Mouse (Mus musculus) hindbrain, embryonic 14.5 days (tissue): ENCODE data around the gene Olfr975. TPM values are rescaled to one million over a fixed set of nuclear protein-coding genes. Genes with fewer than 3 reads are reported as not detected.

Source experiments
- ATAC-seq: fragments of 200-750 bp; cut with Nextera tagmentation; 2 replicates; pipeline ENCODE4 v1.8.0; 2017; ENCODE audit warnings: moderate number of reproducible peaks, mild to moderate bottlenecking, moderate TSS enrichment, moderate library complexity; ENCODE audit not compliant: low FRiP score
- DNase-seq: peaks from one replicate; pipeline ENCODE4 v3.0.0-alpha.2; 2015; ENCODE audit warnings: low spot score
- H3K27ac ChIP-seq: fragments of 300-500 bp; sonication (generic); 2 replicates; pipeline ENCODE4 v1.5.1; 2014; ENCODE audit warnings: mild to moderate bottlenecking, moderate library complexity
- H3K27me3 ChIP-seq: fragments of 300-500 bp; sonication (generic); 2 replicates; pipeline ENCODE4 v1.6.1; 2014; ENCODE audit warnings: mild to moderate bottlenecking, low read length, mixed read lengths; ENCODE audit not compliant: control insufficient read depth, insufficient read depth
- H3K36me3 ChIP-seq: fragments of 300-500 bp; sonication (generic); replicated peaks from 2 replicates; pipeline ENCODE4 v1.6.1; 2014; ENCODE audit not compliant: control insufficient read depth, insufficient read depth
- H3K4me1 ChIP-seq: fragments of 300-500 bp; sonication (generic); replicated peaks from 2 replicates; pipeline ENCODE4 v1.6.1; 2014; ENCODE audit warnings: antibody characterized with exemption, low read length, mixed read lengths; ENCODE audit not compliant: control insufficient read depth, insufficient read depth
- H3K4me2 ChIP-seq: fragments of 300-500 bp; sonication (generic); replicated peaks from 2 replicates; pipeline ENCODE4 v1.6.1; 2014; ENCODE audit warnings: mild to moderate bottlenecking, moderate library complexity
- H3K4me3 ChIP-seq: fragments of 300-500 bp; sonication (generic); replicated peaks from 2 replicates; pipeline ENCODE4 v1.5.1; 2014; ENCODE audit warnings: mild to moderate bottlenecking, low read length
- H3K9ac ChIP-seq: fragments of 300-500 bp; sonication (generic); 2 replicates; pipeline ENCODE4 v1.6.1; 2014
- H3K9me3 ChIP-seq: fragments of 300-500 bp; sonication (generic); 2 replicates; pipeline ENCODE4 v1.6.1; 2016; ENCODE audit warnings: low read length; ENCODE audit not compliant: control insufficient read depth
- WGBS: fragments of 180-500 bp; shearing (Covaris S2); extraction: QIAGEN DNeasy Blood & Tissue Kit; methylation state at CpG from one replicate; pipeline ENCODE4 v1.1.7; 2014; 5-methylcytosine and 5-hydroxymethylcytosine counted together
- polyA plus RNA-seq: library from polyadenylated mRNA; unstranded; fragments of >200 nt; fragmentation: Nextera tagmentation; extraction: Ambion mirVana; gene quantifications from 2 replicates; pipeline ENCODE4 v1.2.1, GENCODE M21; 2014

Gene Olfr975
- polyA plus RNA-seq, 1 experiment from 2014 or later: not detected

DNA sequence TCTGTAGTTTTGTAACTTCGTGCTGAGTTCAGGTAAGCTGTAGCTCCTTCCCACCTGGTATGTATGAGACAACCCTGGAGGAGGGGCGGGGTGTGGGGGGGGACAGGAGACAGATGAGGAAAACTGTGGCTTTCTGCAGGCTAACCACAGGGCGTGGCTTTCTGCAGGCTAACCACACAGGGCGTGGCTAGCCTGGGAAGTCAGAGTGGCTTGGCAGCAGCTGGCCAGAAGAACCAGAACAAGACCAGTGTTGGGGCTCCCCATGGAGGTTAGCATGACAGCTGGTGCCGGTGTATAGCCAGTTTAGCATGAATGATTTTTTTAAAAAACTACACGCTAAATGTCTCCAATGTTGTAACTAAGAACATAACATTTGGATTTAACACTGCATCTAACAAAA lies 46.7 kb downstream of the Olfr975 start:
- WGBS: 81% methylated on average over 6 of the region's 6 CpGs
- DNase-seq: no peak
- no peak overlapping the region for H3K4me2 ChIP-seq
- no peaks in the 10 kb centered on the region for H3K36me3 ChIP-seq
- no peak for ATAC-seq
- no peaks in the 10 kb centered on the region for H3K27me3 ChIP-seq
- H3K4me1 ChIP-seq: no peaks in the 10 kb centered on the region
- no peak overlapping the region for H3K4me3 ChIP-seq
- H3K27ac ChIP-seq: no peak overlapping the region
- H3K9me3 ChIP-seq: no peaks in the 10 kb centered on the region
- H3K9ac ChIP-seq: no peak overlapping the region

Other genes starting within 250 kb of the Olfr975 start
- not detected in 2 replicates for gene Olfr149, start 244.9 kb downstream of the Olfr975 start, polyA plus RNA-seq
- gene Olfr965, start 240.7 kb downstream of the Olfr975 start, polyA plus RNA-seq: not detected in 2 replicates
- not detected in 2 replicates for gene Olfr150, start 221.1 kb downstream of the Olfr975 start, polyA plus RNA-seq
- not detected in 2 replicates for gene Olfr967, start 205.8 kb downstream of the Olfr975 start, polyA plus RNA-seq
- gene Olfr968, start 168.8 kb downstream of the Olfr975 start, polyA plus RNA-seq: not detected in 2 replicates
- not detected in 2 replicates for gene Olfr969, start 161.1 kb downstream of the Olfr975 start, polyA plus RNA-seq
- gene Olfr970, start 143.2 kb downstream of the Olfr975 start, polyA plus RNA-seq: not detected in 2 replicates
- not detected in 2 replicates for gene Olfr971, start 115.2 kb downstream of the Olfr975 start, polyA plus RNA-seq
- not detected in 2 replicates for gene Olfr972, start 85.6 kb downstream of the Olfr975 start, polyA plus RNA-seq
- gene Olfr229, start 44.7 kb downstream of the Olfr975 start, polyA plus RNA-seq: not detected in 2 replicates
- gene Olfr974, start 14.5 kb downstream of the Olfr975 start, polyA plus RNA-seq: not detected in 2 replicates
- gene Olfr976, start 9.1 kb upstream of the Olfr975 start, polyA plus RNA-seq: not detected in 2 replicates
- not detected in 2 replicates for gene Olfr978, start 40.1 kb upstream of the Olfr975 start, polyA plus RNA-seq
- gene Olfr979, start 51.4 kb upstream of the Olfr975 start, polyA plus RNA-seq: not detected in 2 replicates
- gene Olfr980, start 57.5 kb upstream of the Olfr975 start, polyA plus RNA-seq: not detected in 2 replicates
- gene Olfr981, start 69.4 kb upstream of the Olfr975 start, polyA plus RNA-seq: not detected in 2 replicates
- gene Olfr982, start 121.8 kb upstream of the Olfr975 start, polyA plus RNA-seq: not detected in 2 replicates
- not detected in 2 replicates for gene Olfr983, start 141.5 kb upstream of the Olfr975 start, polyA plus RNA-seq
- gene Olfr984, start 162.2 kb upstream of the Olfr975 start, polyA plus RNA-seq: not detected in 2 replicates
- gene Olfr985, start 178.1 kb upstream of the Olfr975 start, polyA plus RNA-seq: not detected in 2 replicates
- not detected in 2 replicates for gene Tmem225, start 196.1 kb upstream of the Olfr975 start, polyA plus RNA-seq
- gene Olfr986, start 228.9 kb upstream of the Olfr975 start, polyA plus RNA-seq: not detected in 2 replicates
- gene Zfp202, start 240.3 kb upstream of the Olfr975 start, polyA plus RNA-seq: 11.1 and 12.1 TPM in 2 replicates